Mouse (Mus musculus): ENCODE measurements around the gene Rfx2. TPM values are rescaled to one million over a fixed set of nuclear protein-coding genes. Genes with fewer than 3 reads are reported as not detected.

Rfx2 gene
- total RNA-seq, 1 experiment from 2014 or later: 7.6 TPM

GRCm38 (mm10) chr17:56793614-56794319 lies 37.0 kb downstream of the Rfx2 start:
- no peak; the same call in 1 of the 2 replicates for ATAC-seq (replicated peaks; ENCODE audit: low read depth, poor library complexity, severe bottlenecking)

- ATAC-seq (replicated peaks; ENCODE audit: low read depth, poor library complexity, severe bottlenecking): no peak
These were observed 38.2 kb downstream of the Rfx2 start for GRCm38 (mm10) chr17:56792588-56792987.

- no peak for ATAC-seq (replicated peaks; ENCODE audit: low read depth, poor library complexity, severe bottlenecking)
These were observed 41.5 kb downstream of the Rfx2 start for GRCm38 (mm10) chr17:56789286-56789685.

GRCm38 (mm10) chr17:56788886-56789285 lies 41.9 kb downstream of the Rfx2 start:
- ATAC-seq (replicated peaks; ENCODE audit: low read depth, poor library complexity, severe bottlenecking): no peak

- no peak for ATAC-seq (replicated peaks; ENCODE audit: low read depth, poor library complexity, severe bottlenecking)
These were observed 50.4 kb downstream of the Rfx2 start for GRCm38 (mm10) chr17:56780291-56780978.

- ATAC-seq (replicated peaks; ENCODE audit: low read depth, poor library complexity, severe bottlenecking): no peak
These were observed 51.9 kb downstream of the Rfx2 start for GRCm38 (mm10) chr17:56778779-56779362.

GRCm38 (mm10) chr17:56777568-56777967 lies 53.2 kb downstream of the Rfx2 start:
- no peak for ATAC-seq (replicated peaks; ENCODE audit: low read depth, poor library complexity, severe bottlenecking)

GRCm38 (mm10) chr17:56769950-56770349 lies 60.9 kb downstream of the Rfx2 start, which contains the start of gene Prr22:
Gene Prr22 (plus strand): TSS chr17:56770250.
- no peak for ATAC-seq (replicated peaks; ENCODE audit: low read depth, poor library complexity, severe bottlenecking)

- ATAC-seq (replicated peaks; ENCODE audit: low read depth, poor library complexity, severe bottlenecking): no peak
These were observed 61.9 kb downstream of the Rfx2 start for GRCm38 (mm10) chr17:56768941-56769340.

GRCm38 (mm10) chr17:56767531-56768135 lies 63.2 kb downstream of the Rfx2 start:
- no peak for ATAC-seq (replicated peaks; ENCODE audit: low read depth, poor library complexity, severe bottlenecking)

- no peak for ATAC-seq (replicated peaks; ENCODE audit: low read depth, poor library complexity, severe bottlenecking)
These were observed 64.0 kb downstream of the Rfx2 start for GRCm38 (mm10) chr17:56766631-56767405.

- no peak for ATAC-seq (replicated peaks; ENCODE audit: low read depth, poor library complexity, severe bottlenecking)
These were observed 65.4 kb downstream of the Rfx2 start for GRCm38 (mm10) chr17:56765431-56765830.

GRCm38 (mm10) chr17:56764474-56765354 lies 66.1 kb downstream of the Rfx2 start, which contains the start of gene Dus3l:
Gene Dus3l (plus strand): TSS chr17:56764757.
- peak; percentile 71 for ATAC-seq (replicated peaks; ENCODE audit: low read depth, poor library complexity, severe bottlenecking)

GRCm38 (mm10) chr17:56763741-56764250 lies 67.0 kb downstream of the Rfx2 start:
- no peak for ATAC-seq (replicated peaks; ENCODE audit: low read depth, poor library complexity, severe bottlenecking)

GRCm38 (mm10) chr17:56762769-56763731 lies 67.8 kb downstream of the Rfx2 start:
- peak; percentile 30 for ATAC-seq (replicated peaks; ENCODE audit: low read depth, poor library complexity, severe bottlenecking)

- ATAC-seq (replicated peaks; ENCODE audit: low read depth, poor library complexity, severe bottlenecking): peak; percentile 40
These were observed 68.8 kb downstream of the Rfx2 start for GRCm38 (mm10) chr17:56761991-56762410.

GRCm38 (mm10) chr17:56761077-56761476 lies 69.7 kb downstream of the Rfx2 start:
- ATAC-seq (replicated peaks; ENCODE audit: low read depth, poor library complexity, severe bottlenecking): no peak

GRCm38 (mm10) chr17:56759261-56759660 lies 71.6 kb downstream of the Rfx2 start:
- no peak for ATAC-seq (replicated peaks; ENCODE audit: low read depth, poor library complexity, severe bottlenecking)
